Mouse (Mus musculus) ES-Bruce4 (cell line): ENCODE measurements around the gene Slc16a8. TPM values are rescaled to one million over a fixed set of nuclear protein-coding genes. Genes with fewer than 3 reads are reported as not detected.

Source experiments
- H3K27ac ChIP-seq: 2 replicates; pipeline ENCODE4 v1.5.1; 2012; ENCODE audit warnings: low read length, inconsistent platforms; ENCODE audit not compliant: insufficient read depth
- H3K27me3 ChIP-seq: 2 replicates; pipeline ENCODE4 v1.6.1; 2012; ENCODE audit warnings: mild to moderate bottlenecking, low read length, inconsistent platforms; ENCODE audit not compliant: control insufficient read depth, poor library complexity, insufficient read depth, severe bottlenecking
- H3K36me3 ChIP-seq: 2 replicates; pipeline ENCODE4 v1.6.1; 2012; ENCODE audit warnings: inconsistent platforms, mild to moderate bottlenecking, low read length, moderate library complexity; ENCODE audit not compliant: control insufficient read depth, poor library complexity, insufficient read depth, severe bottlenecking
- H3K4me1 ChIP-seq: one replicate; pipeline ENCODE4 v1.8.1; 2011; ENCODE audit warnings: low read length; ENCODE audit not compliant: control insufficient read depth, insufficient read depth
- H3K4me3 ChIP-seq: 2 replicates; pipeline ENCODE4 v1.5.1; 2011; ENCODE audit warnings: low read depth, mild to moderate bottlenecking, low read length
- H3K9ac ChIP-seq: 2 replicates; pipeline ENCODE4 v1.6.1; 2012; ENCODE audit warnings: low read depth, mild to moderate bottlenecking, inconsistent platforms; ENCODE audit not compliant: poor library complexity, severe bottlenecking
- H3K9me3 ChIP-seq: replicated peaks from 2 replicates; pipeline ENCODE4 v1.6.1; 2012; ENCODE audit warnings: mild to moderate bottlenecking, low read length, inconsistent platforms; ENCODE audit not compliant: control insufficient read depth, poor library complexity, insufficient read depth, severe bottlenecking
- CTCF ChIP-seq: IDR thresholded peaks from one replicate; pipeline ENCODE4 v1.8.1; 2011; ENCODE audit warnings: low read depth, low read length
- EP300 ChIP-seq: IDR thresholded peaks from 2 replicates; pipeline ENCODE4 v1.6.1; 2011; ENCODE audit warnings: low read depth, low read length; ENCODE audit not compliant: insufficient read depth
- POLR2A ChIP-seq: IDR thresholded peaks from one replicate; pipeline ENCODE4 v1.8.1; 2011; ENCODE audit warnings: low read length; ENCODE audit not compliant: insufficient read depth
- polyA plus RNA-seq: library from polyadenylated mRNA; stranded (reverse); fragments of >200 nt; gene quantifications from 2 replicates; pipeline ENCODE4 v1.2.4, GENCODE M21; 2011; ENCODE audit warnings: low read depth; ENCODE audit not compliant: missing spikeins, insufficient read depth, insufficient read length

Slc16a8 gene
- polyA plus RNA-seq, 1 experiment, result not detected

GRCm38 (mm10) chr15:79270317-79271123, 16.0 kb upstream of the Slc16a8 start:
- no peaks in the 10 kb centered on the region for H3K27me3 ChIP-seq
- H3K4me1 ChIP-seq, result no peaks in the 10 kb centered on the region
- H3K4me3 ChIP-seq, result peak overlapping the region; percentile 75
- no peak overlapping the region for H3K27ac ChIP-seq
- no peak for TF ChIP-seq EP300
- TF ChIP-seq POLR2A, result peak; percentile 67
- H3K9me3 ChIP-seq, result no peaks in the 10 kb centered on the region
- H3K9ac ChIP-seq, result peak overlapping the region; percentile 12; the same call in 1 of the 2 replicates
- no peaks in the 10 kb centered on the region for H3K36me3 ChIP-seq

DNA sequence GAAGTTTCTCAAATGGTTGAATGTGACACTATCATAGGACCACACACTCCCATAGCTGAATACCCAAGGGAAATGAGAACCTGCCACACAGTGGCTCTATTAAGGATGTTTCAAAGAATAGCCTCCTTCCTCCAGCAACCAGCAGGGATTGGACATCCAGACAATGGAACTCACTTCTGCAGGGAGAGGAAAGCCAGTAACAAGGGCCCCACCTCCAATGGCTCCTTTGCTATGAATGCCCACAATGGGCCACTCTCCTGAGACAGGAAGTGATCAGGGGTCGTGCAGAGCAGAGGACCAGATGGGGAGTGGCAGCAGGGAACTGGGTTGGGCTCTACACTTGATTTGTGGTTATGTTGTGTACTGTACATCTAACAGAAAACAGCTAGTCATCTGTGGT, 14.0 kb upstream of the Slc16a8 start:
- H3K4me3 ChIP-seq, result no peak overlapping the region
- H3K36me3 ChIP-seq, result no peaks in the 10 kb centered on the region
- no peak overlapping the region for H3K27ac ChIP-seq
- no peaks in the 10 kb centered on the region for H3K27me3 ChIP-seq
- no peaks in the 10 kb centered on the region for H3K4me1 ChIP-seq
- no peak for TF ChIP-seq EP300
- TF ChIP-seq POLR2A, result no peak
- TF ChIP-seq CTCF, result no peak
- no peak overlapping the region for H3K9ac ChIP-seq
- no peaks in the 10 kb centered on the region for H3K9me3 ChIP-seq

- no peak overlapping the region for H3K9ac ChIP-seq
- no peak overlapping the region for H3K4me3 ChIP-seq
- no peaks in the 10 kb centered on the region for H3K4me1 ChIP-seq
- TF ChIP-seq POLR2A (no peak), EP300 (no peak), CTCF (no peak)
- H3K27me3 ChIP-seq, result peaks cover 2% of the 10 kb centered on the region; the same call in 1 of the 2 replicates
- H3K27ac ChIP-seq, result no peak overlapping the region
- H3K9me3 ChIP-seq, result no peaks in the 10 kb centered on the region
- no peaks in the 10 kb centered on the region for H3K36me3 ChIP-seq
These were observed 10.8 kb upstream of the Slc16a8 start for GRCm38 (mm10) chr15:79265384-79265783.

DNA sequence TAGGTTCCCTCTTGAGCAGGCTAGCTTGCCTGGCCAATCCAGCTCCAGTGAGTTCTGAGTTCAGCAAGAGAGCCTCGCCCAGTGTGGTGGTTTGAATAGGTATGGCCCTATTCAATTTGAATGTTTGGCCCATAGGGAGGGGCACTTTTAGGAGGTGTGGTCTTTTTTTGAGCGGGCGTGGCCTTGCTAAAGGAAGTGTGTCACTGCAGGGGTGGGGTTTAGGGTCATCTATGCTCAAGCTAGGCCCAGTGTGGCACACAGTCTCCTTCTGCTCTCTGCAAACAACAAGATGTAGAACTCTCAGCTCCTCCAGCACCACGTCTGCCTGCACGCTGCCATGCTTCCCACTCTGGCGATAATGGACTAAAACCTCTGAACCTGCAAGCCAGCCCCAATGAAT, 9.2 kb upstream of the Slc16a8 start:
- Histone ChIP-seq H3K27me3 (peaks cover 2% of the 10 kb centered on the region; the same call in 1 of the 2 replicates), H3K27ac (no peak overlapping the region), H3K9me3 (no peaks in the 10 kb centered on the region), H3K9ac (no peak overlapping the region), H3K4me1 (peaks cover 2% of the 10 kb centered on the region), H3K36me3 (no peaks in the 10 kb centered on the region), H3K4me3 (no peak overlapping the region)
- no peak for TF ChIP-seq EP300
- TF ChIP-seq CTCF, result no peak
- TF ChIP-seq POLR2A, result no peak

GRCm38 (mm10) chr15:79262786-79263309, 8.3 kb upstream of the Slc16a8 start:
- H3K4me3 ChIP-seq, result no peak overlapping the region
- TF ChIP-seq CTCF, result no peak
- no peak for TF ChIP-seq EP300
- no peak for TF ChIP-seq POLR2A
- peaks cover 2% of the 10 kb centered on the region; the same call in 1 of the 2 replicates for H3K27me3 ChIP-seq
- no peak overlapping the region for H3K27ac ChIP-seq
- H3K9ac ChIP-seq, result no peak overlapping the region
- no peaks in the 10 kb centered on the region for H3K9me3 ChIP-seq
- H3K36me3 ChIP-seq, result no peaks in the 10 kb centered on the region
- H3K4me1 ChIP-seq, result peaks cover 2% of the 10 kb centered on the region

DNA sequence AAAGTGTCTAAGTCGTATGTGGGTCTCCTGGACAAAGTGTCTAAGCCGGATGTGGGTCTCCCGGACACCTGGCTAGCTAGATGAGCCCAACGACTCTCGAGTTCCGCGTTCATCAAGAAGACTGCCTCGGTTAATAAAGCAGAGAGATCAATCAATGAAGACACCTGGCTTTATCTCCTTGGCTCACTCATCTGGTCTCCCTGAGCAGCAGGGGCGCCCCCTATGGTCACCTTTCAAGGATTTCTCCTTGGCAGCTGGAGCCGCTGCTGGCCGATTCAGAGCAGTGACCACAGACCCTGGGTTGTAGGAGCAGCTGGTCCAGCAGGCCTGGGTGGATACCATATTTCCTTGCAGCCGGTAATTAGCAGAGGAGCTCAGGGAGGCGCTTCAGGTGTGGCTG, 7.8 kb upstream of the Slc16a8 start:
- H3K9ac ChIP-seq, result no peak overlapping the region
- no peak overlapping the region for H3K4me3 ChIP-seq
- no peak overlapping the region for H3K27ac ChIP-seq
- H3K27me3 ChIP-seq, result peaks cover 2% of the 10 kb centered on the region; the same call in 1 of the 2 replicates
- H3K9me3 ChIP-seq, result no peaks in the 10 kb centered on the region
- H3K36me3 ChIP-seq, result no peaks in the 10 kb centered on the region
- TF ChIP-seq CTCF, result peak; percentile 56
- no peak for TF ChIP-seq EP300
- no peak for TF ChIP-seq POLR2A
- H3K4me1 ChIP-seq, result peaks cover 2% of the 10 kb centered on the region
